Mouse (Mus musculus): ENCODE measurements around the gene F5. TPM values are rescaled to one million over a fixed set of nuclear protein-coding genes. Genes with fewer than 3 reads are reported as not detected.

F5 gene
- polyA plus RNA-seq, 1 experiment from 2014 or later, result 0.19 TPM

Other genes with a start within 250 kb of the F5 start
- 14.5 and 16.9 TPM in 2 replicates for gene Scyl3, start 222.7 kb upstream of the F5 start, polyA plus RNA-seq (2015; fragmentation: Nextera tagmentation; extraction: Ambion mirVana)
- 5.4 and 6.3 TPM in 2 replicates for gene BC055324, start 157.0 kb upstream of the F5 start, polyA plus RNA-seq (2015; fragmentation: Nextera tagmentation; extraction: Ambion mirVana)
- 6.6 and 6.9 TPM in 2 replicates for gene Mettl18, start 156.9 kb upstream of the F5 start, polyA plus RNA-seq (2015; fragmentation: Nextera tagmentation; extraction: Ambion mirVana)
- not detected in 2 replicates for gene Sele, start 103.6 kb upstream of the F5 start, polyA plus RNA-seq (2015; fragmentation: Nextera tagmentation; extraction: Ambion mirVana)
- gene Sell, start 89.9 kb upstream of the F5 start, polyA plus RNA-seq (2015; fragmentation: Nextera tagmentation; extraction: Ambion mirVana), result 0.22 and 0.34 TPM in 2 replicates
- not detected in 2 replicates for gene Selp, start 36.6 kb upstream of the F5 start, polyA plus RNA-seq (2015; fragmentation: Nextera tagmentation; extraction: Ambion mirVana)
- 8.4 and 9.4 TPM in 2 replicates for gene Slc19a2, start 97.2 kb downstream of the F5 start, polyA plus RNA-seq (2015; fragmentation: Nextera tagmentation; extraction: Ambion mirVana)
- gene Ccdc181, start 123.7 kb downstream of the F5 start, polyA plus RNA-seq (2015; fragmentation: Nextera tagmentation; extraction: Ambion mirVana), result 24.0 and 26.9 TPM in 2 replicates
- 32.5 and 32.9 TPM in 2 replicates for gene Nme7, start 152.3 kb downstream of the F5 start, polyA plus RNA-seq (2015; fragmentation: Nextera tagmentation; extraction: Ambion mirVana)
- gene Blzf1, start 155.7 kb downstream of the F5 start, polyA plus RNA-seq (2015; fragmentation: Nextera tagmentation; extraction: Ambion mirVana), result 30.3 and 31.9 TPM in 2 replicates